Mouse (Mus musculus): ENCODE measurements around the gene Zkscan16. TPM values are rescaled to one million over a fixed set of nuclear protein-coding genes. Genes with fewer than 3 reads are reported as not detected.

The Zkscan16 gene
- polyA plus RNA-seq, 1 experiment from 2014 or later = 1.00 TPM

Other genes starting within 250 kb of the Zkscan16 start
- gene Olfr267, start 155.9 kb upstream of the Zkscan16 start, polyA plus RNA-seq (2016; fragmentation: Nextera tagmentation; extraction: Ambion mirVana) = not detected in 2 replicates
- 33.7 and 33.9 TPM in 2 replicates for gene Ecpas, start 30.9 kb upstream of the Zkscan16 start, polyA plus RNA-seq (2016; fragmentation: Nextera tagmentation; extraction: Ambion mirVana)
- 10.3 and 12.9 TPM in 2 replicates for gene Ptgr1, start 43.5 kb downstream of the Zkscan16 start, polyA plus RNA-seq (2016; fragmentation: Nextera tagmentation; extraction: Ambion mirVana)
- 6.9 and 8.2 TPM in 2 replicates for gene Dnajc25, start 51.4 kb downstream of the Zkscan16 start, polyA plus RNA-seq (2016; fragmentation: Nextera tagmentation; extraction: Ambion mirVana)
- gene Gm20503, start 59.6 kb downstream of the Zkscan16 start, polyA plus RNA-seq (2016; fragmentation: Nextera tagmentation; extraction: Ambion mirVana) = 8.8 and 9.0 TPM in 2 replicates
- gene Gng10, start 91.5 kb downstream of the Zkscan16 start, polyA plus RNA-seq (2016; fragmentation: Nextera tagmentation; extraction: Ambion mirVana) = 82.3 and 87.5 TPM in 2 replicates
- gene AI481877, start 195.4 kb downstream of the Zkscan16 start, polyA plus RNA-seq (2016; fragmentation: Nextera tagmentation; extraction: Ambion mirVana) = 0.03 TPM in 1 of 2 replicates, not detected in the other
- 9.1 and 9.9 TPM in 2 replicates for gene Ugcg, start 245.6 kb downstream of the Zkscan16 start, polyA plus RNA-seq (2016; fragmentation: Nextera tagmentation; extraction: Ambion mirVana)